Mouse (Mus musculus) MN1 (cell line): Measurements from ENCODE around the gene Senp3.
A peak's percentile ranks its signal among the peaks of the same experiment; 100 is the strongest.
"Not testable (repeated sequence)": the region's sequence is repeated elsewhere in the genome, so short reads cannot be mapped to it uniquely, and the experiment has no call there.

Experiments
- DNase-seq: peaks from one replicate; pipeline ENCODE4 v3.0.0-alpha.2; 2016; ENCODE audit warnings: low spot score

Gene Senp3

DNA sequence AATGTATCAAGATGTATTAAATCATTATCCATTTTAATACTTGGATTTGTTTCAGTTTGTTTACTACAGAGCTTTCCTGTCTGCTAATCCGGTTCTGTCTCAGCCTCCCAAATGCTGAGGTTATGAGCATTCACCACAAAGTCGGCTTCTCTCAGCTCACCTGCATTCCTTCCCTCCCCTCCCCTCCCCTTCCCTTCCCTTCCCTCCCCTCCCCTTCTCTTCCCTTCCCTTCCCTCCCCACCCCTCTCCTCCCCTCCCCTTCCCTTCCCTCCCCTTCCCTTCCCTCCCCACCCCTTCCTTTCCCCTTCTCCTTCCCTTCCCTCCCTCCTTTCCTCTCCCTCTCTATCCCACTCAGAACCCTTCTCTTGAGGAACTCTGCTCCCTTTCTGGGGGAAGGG lies 22.7 kb upstream of the Senp3 start:
- no peak for DNase-seq

DNA sequence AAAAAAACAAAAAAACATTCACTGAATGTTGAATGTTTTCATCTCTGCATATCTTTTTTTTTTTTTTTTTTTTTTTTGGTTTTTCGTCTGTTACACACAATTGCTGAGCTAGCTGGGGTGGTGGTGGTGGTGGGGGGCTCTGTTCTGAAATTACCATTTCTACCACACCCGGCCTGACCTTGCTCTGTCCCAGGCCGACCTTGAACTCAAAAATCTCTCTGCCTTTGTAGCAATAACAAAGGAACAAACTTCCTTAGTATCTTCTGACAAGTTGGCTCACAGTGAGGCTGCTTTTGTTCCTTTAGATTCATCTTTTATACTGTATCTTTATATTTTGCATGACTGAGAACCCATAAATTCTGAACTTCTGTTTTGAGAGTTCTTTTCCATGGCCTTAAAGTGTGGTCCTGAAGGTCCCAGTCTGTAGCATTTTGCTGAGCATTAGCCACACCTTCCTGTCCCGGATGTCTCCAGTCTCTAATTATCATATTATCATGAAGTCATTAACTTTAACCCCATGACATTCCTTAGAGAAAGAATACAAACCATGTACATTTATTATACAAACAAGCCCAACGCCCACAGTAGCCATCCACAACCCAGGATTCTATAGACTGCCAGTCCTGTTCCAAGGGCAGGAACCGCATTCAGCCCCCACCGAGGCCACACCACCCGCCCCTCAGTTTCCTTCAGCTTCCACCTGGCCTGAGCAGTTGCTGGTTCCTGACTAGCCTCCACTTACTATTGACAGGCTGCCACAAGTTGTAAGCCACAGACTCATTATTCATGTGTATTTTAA lies 22.1 kb upstream of the Senp3 start:
- DNase-seq: no peak

DNA sequence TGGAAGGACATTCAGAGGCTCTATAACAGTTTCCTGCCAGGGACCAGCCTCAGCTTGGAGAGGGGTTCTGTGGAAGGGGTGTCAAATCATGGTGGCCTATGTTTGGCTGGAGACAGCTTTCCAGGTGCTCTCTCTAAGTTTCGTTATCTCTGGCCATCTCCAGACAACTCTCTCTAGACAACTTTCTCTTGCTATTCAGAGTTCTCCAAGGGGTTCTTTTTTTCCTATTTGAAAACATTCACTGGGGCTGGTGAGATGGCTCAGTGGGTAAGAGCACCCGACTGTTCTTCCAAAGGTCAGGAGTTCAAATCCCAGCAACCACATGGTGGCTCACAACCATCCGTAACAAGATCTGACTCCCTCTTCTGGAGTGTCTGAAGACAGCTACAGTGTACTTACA lies 21.5 kb upstream of the Senp3 start:
- not testable (repeated sequence) for DNase-seq

DNA sequence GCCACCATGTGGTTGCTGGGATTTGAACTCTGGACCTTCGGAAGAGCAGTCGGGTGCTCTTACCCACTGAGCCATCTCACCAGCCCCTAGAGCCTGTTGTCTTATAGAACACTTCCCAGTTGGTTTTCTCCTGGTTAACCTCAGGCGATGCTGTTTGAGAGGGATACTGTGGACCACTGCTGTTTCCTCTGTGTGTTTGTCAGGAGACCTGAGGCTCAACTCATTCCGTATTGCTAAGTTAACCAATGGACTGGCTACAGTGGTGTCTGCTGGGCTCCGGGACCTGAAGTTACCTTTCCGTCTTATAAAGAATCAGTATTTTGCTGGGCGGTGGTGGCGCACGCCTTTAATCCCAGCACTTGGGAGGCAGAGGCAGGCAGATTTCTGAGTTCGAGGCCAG lies 21.0 kb upstream of the Senp3 start:
- DNase-seq: not testable (repeated sequence)

DNA sequence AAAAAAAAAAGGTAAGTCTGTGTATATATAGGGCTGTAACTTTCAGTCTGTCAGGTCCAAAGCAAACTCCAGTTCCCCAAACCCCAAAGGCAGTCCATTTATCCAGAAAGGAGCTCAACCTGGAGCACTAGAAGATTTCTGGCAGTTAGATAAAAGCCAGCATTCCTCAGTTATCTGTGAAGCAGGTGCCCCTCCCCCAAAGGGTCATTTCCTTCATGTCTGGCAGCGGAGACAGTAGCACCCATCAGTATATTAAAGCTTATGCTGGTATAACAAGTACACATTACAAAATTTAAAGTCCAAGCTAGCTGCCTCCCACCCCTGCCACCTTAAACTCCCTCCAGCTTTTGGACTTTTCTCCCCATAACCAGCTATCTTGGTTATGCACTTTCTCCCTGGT lies 17.7 kb upstream of the Senp3 start:
- DNase-seq: no peak

DNA sequence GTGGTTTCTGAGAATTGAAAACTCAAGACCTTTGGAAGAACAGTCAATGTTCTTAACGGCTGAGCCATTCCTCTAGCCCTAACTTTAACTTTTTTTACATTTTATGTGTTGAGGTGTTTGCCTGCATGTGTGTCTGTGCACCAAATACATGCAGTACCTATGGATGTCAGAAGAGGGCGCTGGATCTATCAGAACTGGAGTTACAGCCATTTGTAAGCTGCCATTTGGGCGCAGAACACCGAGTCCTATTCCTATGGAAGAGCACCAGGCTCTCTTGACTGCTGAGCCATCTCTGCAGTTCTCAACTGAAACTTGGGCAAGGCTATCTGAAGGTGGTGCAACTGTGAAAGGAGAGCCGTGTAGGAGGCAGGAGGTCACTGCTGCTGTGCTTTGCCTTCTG lies 16.7 kb upstream of the Senp3 start:
- DNase-seq: no peak

DNA sequence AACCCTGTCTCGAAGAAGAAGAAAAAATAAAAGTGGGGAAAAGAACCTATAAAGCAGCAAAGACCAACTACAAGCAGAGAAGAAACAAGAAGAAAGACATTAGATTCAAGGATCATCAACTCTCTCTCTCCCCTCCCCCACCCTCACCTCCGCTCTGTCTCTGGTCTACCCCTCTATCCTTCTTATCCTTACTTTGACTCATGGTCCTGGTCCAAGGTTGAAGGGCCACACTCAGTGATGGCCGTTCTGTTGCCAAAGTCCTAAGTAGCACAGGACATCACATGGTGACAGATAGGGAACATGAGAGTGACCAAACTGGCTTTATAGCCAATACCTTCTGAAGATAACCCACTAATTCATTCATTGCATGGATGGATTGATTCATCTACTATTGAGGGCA lies 15.5 kb upstream of the Senp3 start:
- DNase-seq: no peak

DNA sequence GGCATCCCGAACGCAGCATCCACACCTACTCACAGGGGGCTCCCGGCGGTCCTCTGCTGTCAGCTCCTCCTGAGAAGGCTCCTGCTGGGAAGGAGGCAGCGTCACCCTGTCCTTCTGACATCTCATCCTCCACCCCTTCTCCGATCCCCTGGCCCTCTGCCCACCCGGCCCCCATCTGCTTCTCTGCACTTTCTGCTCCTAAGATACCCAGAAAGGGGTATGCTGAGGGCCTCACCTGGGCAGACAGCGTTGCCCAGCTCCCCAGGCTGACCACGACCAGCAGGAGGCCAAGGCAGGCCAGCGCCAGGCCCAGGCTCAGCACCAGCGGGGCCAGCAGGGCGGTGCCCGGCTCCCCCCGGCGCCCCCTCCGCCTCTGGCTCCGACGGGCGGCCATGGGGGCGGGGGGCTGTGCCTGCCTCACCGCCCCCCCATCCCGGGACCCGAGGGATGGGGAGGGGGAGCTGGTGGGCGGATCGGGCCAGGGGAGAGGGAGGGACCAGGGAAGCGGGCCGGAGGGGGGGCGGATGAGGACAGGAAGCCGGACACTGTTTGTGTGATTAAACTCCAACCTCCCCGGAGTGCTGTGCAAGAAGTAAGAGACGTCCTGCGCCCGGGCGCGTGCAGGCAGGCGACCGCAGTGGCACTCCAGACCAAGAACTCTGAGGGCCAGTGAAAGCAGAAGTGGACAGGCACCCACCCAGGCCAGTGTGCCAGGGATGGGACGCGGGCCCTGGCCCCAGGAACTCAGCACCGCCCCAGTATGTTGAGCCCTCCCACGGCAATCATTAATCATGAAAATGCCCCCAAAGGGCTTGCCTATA lies 13.7 kb upstream of the Senp3 start, which contains the start of the genes Tnfsf12 and Tnfsfm13:
Tnfsf12 (minus strand) TSS at position 489 of the 821 bp plus-strand sequence.
Tnfsfm13 (minus strand) TSS at position 738 of the 821 bp plus-strand sequence.
- peak; percentile 71 for DNase-seq

DNA sequence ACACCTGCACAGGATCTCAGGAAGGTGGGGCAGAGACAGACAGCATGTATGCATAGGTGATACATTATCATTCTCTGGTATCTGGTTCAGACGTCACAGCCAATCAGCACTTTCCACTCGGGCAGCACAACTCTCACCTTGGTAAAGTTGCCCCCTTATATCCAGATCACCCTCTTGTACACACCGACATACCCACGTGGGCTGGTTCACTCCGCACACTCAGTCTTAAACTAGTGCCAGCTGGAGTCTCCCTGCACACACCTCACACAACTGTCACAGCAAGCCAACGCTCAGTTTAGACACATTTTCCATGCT lies 13.1 kb upstream of the Senp3 start:
- DNase-seq: no peak

DNA sequence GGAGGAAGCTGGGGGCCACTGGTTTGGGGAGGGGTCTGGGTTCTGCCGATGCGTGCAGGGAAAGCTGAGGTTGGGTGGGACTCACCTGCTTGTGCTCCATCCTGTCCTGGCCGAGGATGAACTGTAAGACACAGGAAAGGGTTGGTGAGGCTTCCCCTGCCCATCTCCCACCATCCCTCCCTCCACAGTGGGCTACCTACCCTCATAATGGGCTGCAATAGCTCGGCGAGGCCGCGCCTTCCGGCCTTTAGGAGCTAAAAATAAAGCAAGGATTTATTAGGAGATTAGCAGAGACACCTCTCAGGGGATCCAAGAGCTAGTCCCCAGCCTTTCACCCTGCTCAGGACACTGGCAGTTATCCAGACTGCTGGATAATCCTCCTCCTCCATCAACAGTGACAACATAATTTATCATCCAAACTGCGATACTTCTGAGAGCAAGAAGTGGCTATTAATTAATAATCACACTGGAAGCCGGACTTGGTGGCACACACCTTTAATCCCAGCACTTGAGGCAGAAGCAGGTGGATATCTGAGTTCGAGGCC lies 11.6 kb upstream of the Senp3 start:
- DNase-seq: no peak

DNA sequence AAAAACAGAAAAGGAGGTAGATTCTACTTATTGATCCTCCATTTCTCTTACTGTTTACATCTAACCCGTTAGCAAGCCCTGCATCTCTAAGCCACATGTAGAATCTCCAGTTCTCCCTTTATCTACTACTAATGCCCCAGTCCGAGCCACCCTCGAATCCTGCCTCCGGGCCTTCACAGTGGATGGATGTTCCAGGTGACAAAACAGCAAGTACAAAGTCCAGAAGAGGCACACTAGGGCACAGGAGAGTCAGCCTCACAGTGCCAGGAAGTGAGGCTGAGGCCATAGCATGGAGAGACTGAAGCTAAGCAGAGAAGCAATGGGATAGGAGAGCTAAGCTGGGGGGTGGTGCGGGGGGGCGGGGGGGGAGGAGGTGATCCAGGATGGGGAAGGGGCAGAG lies 11.0 kb upstream of the Senp3 start:
- no peak for DNase-seq

DNA sequence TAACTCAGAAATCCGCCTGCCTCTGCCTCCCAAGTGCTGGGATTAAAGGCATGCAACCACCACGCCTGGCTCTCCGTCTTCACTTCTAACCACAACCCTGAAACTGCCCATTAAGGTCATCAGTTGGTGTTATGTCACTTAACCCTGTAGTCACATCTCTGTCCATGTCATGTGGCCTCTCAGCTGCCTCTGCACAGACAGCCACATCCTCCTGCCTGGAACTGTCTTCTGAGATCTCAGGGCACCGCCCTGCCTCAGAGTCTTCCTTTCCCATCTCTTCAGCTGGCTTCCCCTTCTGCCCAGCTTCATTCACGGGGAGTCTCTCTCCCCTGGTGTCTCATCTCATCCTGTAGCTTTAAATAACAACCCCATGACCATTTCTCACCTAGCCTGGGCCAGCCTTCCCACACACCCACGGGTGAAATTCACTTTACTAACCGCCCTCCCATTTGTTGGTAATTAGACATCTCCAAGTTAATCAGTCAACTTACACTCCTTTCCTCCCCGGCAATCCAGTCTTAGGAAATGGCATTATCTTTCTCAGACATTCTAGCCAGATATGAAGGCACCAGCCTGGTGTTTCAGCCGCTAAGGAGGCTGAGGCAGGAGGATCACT lies 10.4 kb upstream of the Senp3 start:
- no peak for DNase-seq

DNA sequence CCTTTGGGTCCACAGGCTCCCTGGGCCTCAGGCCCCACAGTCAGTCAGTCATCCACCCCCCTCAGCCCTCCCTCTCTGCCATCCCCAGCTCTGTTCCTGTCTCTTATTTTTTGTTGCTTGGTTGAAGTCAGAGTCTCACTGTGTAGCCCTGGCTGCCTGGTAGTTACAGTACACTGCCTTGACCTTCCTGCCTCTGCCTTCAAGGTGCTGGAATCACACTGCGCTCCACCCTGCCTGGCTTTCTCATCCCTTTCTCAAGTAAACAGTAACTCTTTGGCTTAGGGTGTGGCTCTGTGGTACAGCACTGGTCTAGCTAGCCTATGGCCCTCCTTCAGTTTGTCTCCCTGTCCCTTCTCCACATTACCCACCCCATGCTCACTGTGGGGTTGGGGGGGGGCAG lies 8.0 kb upstream of the Senp3 start:
- DNase-seq: no peak

DNA sequence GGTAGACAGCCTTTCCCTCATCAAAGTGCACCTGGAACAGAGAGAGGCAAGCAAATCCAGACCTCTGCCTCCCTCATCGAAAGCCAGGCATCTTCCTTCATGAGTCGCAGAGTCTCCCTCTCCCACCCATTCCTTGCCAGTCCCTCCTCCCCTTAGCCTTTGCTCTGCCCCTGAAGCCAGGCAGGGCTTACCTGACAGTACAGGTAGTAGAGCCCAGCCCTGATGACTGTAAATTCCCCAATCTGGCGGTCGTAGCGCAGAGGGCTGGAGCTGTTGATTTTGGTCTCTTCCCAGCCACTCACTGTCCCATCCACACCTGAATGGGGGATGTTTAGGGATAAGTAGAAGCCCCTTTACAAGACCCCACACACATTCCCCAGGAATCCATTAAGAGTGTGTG lies 5.2 kb upstream of the Senp3 start:
- no peak for DNase-seq

DNA sequence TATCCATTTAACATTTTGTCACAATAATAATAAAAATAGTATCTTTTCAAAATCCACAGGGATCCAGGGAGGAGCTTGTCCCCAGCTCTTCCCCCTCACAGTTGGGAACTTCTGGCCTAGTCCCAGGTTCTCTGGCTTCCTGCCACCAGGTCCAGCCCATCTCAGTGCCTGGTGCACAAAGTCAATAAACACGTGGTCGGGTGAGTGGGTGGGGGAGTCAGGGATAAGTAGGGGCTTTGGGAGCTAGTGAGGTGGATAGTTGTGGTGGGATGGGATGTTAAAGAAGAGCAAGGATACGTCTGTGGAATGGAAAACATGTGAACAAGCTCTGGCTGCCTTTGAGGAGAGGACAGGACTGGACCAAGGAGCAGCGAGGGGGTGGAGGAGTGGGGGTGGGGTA lies 4.5 kb upstream of the Senp3 start:
- no peak for DNase-seq

DNA sequence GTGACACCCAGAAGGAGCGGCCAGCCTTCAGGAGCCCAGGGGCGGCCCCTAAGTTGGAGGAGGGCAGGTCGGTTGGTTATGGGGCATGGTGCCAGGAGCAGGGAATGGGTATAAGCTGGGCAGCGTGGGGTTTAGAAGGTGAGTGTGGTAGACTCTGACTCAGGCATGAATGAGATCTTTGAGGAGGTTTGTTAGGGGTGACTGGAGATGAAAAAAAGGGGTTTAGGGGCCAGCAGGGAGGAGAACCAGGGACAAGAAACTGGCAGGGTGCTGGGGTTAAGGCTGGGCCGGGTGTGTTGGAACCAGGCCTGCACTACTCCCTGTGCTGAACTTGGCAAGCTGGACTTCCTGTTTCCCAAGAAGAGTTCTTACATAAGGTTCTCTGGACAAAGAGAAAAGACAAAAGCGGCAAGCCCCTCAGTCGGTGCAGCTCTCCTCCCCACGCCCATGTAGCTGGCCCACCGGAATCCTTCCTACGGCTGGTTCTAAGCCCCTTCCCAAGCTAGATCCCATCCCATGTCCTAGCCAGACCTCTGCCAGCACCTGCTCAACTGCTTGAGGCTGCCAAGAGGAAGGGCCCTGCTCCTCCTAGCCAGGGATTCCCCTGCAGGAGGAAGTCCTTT lies 3.8 kb upstream of the Senp3 start, which contains the start of gene Tnfsf13:
Tnfsf13 (minus strand) TSS at position 259 of the 623 bp plus-strand sequence.
- DNase-seq: no peak

DNA sequence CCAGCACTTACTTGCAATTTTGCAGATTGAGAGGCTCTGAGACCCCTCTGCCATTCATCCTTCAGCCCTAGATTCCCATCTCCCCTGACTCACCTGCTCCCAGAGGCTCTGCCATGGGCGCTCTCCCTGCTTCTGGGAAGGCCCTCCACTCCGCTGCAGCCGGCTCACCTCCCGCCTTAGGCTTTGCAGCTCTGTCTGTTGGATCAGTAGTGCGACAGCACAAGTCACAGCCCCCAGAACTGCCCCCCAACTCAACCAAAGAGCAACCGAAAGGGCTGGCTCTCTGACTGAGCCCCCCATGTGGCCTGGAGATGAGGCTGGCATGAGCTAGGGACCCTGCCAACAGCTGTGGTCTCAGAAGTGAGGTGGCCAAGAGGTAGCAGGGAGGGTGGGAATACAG lies 3.1 kb upstream of the Senp3 start:
- no peak for DNase-seq

DNA sequence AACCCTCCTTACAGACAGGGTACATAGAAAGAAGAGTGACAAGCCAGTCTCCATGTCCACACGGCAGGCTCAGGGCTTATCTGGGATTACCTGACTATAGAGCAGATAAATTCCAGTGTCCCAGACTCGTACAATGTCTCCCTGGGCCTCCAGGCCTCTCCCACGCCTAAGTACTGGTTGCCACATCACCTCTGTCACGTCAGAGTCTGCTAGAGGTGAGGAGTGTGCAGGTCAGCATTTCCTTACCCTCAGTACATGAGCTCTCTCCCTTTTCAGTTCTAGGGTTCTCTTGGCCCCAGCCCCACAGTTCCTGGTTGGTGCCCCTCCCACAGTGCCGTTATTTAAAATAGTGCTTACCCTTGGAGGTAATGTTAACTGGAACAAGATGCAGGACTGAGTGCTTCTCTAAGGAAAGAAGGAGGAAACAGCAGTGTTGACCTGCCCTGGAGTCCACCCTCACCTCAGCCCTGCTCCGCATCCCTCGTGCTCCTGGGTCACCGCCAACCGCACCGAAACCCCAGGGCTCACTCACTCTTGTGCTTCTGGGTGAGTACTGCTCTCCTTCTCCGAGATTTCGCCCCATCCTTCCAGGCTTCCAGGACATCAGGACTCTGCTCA lies 2.4 kb upstream of the Senp3 start:
- no peak for DNase-seq

DNA sequence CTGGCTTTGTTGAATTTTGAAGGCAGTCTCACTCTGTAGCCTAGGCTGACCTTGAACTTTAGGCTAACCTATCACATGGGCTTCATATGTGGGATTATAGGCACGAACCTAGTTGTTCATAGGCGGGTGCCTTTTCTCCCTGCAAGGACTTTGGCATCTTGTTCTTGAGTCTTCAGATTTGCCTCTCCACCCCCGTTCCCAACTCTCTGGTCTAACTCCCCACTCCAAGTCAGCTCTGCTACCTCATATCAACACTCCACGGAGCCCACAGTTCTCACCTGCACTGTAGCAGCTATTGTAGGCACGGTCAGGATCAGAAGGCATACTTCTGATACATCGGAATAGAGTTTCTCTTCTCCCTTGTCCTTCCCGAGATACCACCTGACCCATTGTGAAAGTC lies 1.7 kb upstream of the Senp3 start:
- no peak for DNase-seq

DNA sequence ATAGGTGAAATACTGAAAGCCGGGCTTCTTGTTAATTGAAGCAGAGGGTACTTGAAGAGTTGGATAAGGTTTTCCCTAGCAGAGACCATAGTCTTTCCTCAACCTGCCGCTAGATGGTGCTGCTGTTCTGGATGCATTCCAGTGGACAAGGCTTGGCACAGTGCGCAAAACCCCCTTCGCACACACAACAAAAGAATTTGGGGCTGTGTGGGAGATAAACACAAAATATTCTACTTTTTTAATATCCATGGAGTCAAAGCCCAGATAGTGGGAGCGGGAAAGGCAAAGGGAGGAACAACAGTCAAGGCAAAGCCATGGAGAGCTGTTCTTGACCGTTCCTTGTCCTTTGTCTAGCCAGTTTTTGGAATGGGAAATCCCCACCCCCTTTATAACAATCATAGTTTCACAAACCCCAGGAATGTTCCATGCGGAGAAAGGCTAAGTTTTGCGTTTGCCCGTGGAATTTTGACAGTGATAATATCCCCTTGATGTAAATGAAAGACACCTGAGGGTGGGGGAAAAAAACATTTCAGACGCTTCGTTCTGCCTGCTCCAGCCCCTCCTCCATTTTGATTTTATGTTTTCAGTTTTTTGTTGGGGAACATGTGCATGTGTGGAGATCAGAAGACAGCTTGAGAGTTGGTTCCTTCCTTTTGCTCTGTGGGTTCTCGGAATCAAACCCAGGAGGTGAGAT lies 1.1 kb upstream of the Senp3 start:
- DNase-seq: peak; percentile 89

DNA sequence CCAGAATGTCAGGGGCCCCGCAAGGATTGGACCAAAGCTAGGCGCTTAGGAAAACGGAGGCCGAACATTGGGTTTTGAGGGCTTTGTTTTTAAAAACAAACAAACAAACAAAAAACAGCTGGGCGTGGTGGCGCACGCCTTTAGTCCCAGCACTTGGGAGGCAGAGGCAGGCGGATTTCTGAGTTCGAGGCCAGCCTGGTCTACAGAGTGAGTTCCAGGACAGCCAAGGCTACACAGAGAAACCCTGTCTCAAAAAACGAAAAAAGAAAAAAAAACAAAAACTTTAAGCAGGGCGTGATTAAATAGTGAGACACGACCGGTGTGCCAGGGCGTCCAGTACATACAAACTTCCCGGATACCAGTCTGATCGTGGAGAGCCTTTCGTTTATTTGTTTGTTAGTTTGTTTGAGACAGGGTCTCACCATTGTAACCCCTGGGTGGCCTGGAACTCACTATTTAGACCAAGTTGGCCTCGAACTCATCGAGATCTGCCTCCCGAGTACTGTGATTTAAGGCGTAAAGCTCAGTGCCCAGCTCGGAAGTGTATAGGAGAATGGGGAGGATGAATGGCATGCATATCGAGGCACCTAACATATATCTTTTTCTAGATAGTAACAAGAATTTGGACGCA lies 440 bp upstream of the Senp3 start:
- no peak for DNase-seq
